Mouse (Mus musculus): ENCODE data around the gene Zfp771. TPM values are rescaled to one million over a fixed set of nuclear protein-coding genes. Genes with fewer than 3 reads are reported as not detected.
"Not testable (repeated sequence)": the region's sequence is repeated elsewhere in the genome, so short reads cannot be mapped to it uniquely, and the experiment has no call there.

Zfp771 gene
- total RNA-seq, 2 experiments from 2014 or later = 23.5 to 31.7 TPM

- DNase-seq = no peak
Measured at GRCm38 (mm10) chr7:127217901-127218642, 26.0 kb upstream of the Zfp771 start.

- no peak for DNase-seq
Measured at GRCm38 (mm10) chr7:127218670-127219069, 25.4 kb upstream of the Zfp771 start.

- no peak for DNase-seq
Measured at GRCm38 (mm10) chr7:127220440-127220839, 23.6 kb upstream of the Zfp771 start.

- no peak for DNase-seq
Measured at GRCm38 (mm10) chr7:127223106-127223505, 21.0 kb upstream of the Zfp771 start.

- no peak for DNase-seq
Measured at GRCm38 (mm10) chr7:127223515-127224478, 20.3 kb upstream of the Zfp771 start.

GRCm38 (mm10) chr7:127224616-127225015 is 19.5 kb upstream of the Zfp771 start:
- no peak for DNase-seq

- no peak for DNase-seq
Measured at GRCm38 (mm10) chr7:127225147-127225995, 18.7 kb upstream of the Zfp771 start.

- DNase-seq = peak; percentile 89
Measured at GRCm38 (mm10) chr7:127228615-127229303, 15.3 kb upstream of the Zfp771 start.

GRCm38 (mm10) chr7:127231376-127231775 is 12.7 kb upstream of the Zfp771 start:
- DNase-seq = no peak

GRCm38 (mm10) chr7:127231826-127232621 is 12.1 kb upstream of the Zfp771 start:
- no peak for DNase-seq

GRCm38 (mm10) chr7:127232622-127233367 is 11.3 kb upstream of the Zfp771 start, which contains the start of the genes Zfp553 and Sept1:
Zfp553 (plus strand) TSS chr7:127233061.
Sept1 (minus strand) TSS chr7:127233130.
- DNase-seq = peak; percentile 91

GRCm38 (mm10) chr7:127233368-127233749 is 10.7 kb upstream of the Zfp771 start:
- DNase-seq = no peak

GRCm38 (mm10) chr7:127233765-127234164 is 10.3 kb upstream of the Zfp771 start:
- no peak for DNase-seq

- peak; percentile 38 for DNase-seq
Measured at GRCm38 (mm10) chr7:127234777-127235176, 9.3 kb upstream of the Zfp771 start.

GRCm38 (mm10) chr7:127243361-127243867 is 660 bp upstream of the Zfp771 start:
- no peak for DNase-seq

GRCm38 (mm10) chr7:127244658-127245510 is 810 bp downstream of the Zfp771 start:
- DNase-seq = no peak

GRCm38 (mm10) chr7:127250511-127250910 is 6.4 kb downstream of the Zfp771 start:
- not testable (repeated sequence) for DNase-seq

- no peak for DNase-seq
Measured at GRCm38 (mm10) chr7:127252414-127252813, 8.3 kb downstream of the Zfp771 start.

GRCm38 (mm10) chr7:127253341-127253740 is 9.3 kb downstream of the Zfp771 start:
- no peak for DNase-seq

All from adrenal gland, postnatal 10 days (tissue).